Comparison of ENCODE assay signal across 13 mouse cellular contexts in the genomic region with DNA sequence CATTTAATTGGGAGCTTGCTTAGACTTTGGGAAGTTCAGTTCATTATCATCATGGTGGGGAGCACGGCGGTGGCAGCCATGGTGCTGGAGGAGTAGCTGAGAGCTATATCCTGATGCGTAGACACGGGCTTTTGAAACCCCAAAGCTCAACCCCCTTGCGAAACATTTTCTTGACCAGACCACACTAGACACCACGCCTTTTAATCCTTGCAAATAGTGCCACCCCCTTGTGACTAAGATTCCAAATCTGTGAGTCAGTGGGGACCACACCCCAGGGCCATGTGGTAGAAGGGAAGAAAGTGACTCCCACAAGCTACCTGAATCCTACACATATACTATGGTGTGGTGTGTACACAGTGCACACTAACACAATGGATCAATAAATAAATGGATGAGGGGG.
"Had no signal": no experiment of that assay in that cellular context is flagged by ENCODE, and none has a peak within 500 bp of the region (broad histone marks: within the 10 kb centered on the region; RNA-seq: fewer than 3 reads in every experiment).

No protein-coding gene starts in this region.

- H3K9ac ChIP-seq: liver, embryonic 15.5 days; midbrain, embryonic 15.5 days had no signal

- H3K27ac ChIP-seq: kidney, postnatal 0 days; limb, embryonic 10.5 days; liver, embryonic 15.5 days; midbrain, embryonic 15.5 days had no signal

- H3K4me3 ChIP-seq: limb, embryonic 10.5 days; liver, embryonic 15.5 days; midbrain, embryonic 15.5 days had no signal

- H3K4me2 ChIP-seq: liver, embryonic 11.5 days; liver, embryonic 15.5 days; midbrain, embryonic 11.5 days; midbrain, embryonic 15.5 days had no signal

- H3K27me3 ChIP-seq: liver, embryonic 15.5 days; midbrain, embryonic 15.5 days had no signal

- ATAC-seq: lung, postnatal 0 days; midbrain, embryonic 15.5 days had no signal

- H3K9me3 ChIP-seq: limb, embryonic 10.5 days; liver, embryonic 15.5 days; midbrain, embryonic 15.5 days had no signal

- DNase-seq: kidney, adult 9 months; lung, adult 2 months; lung, postnatal 36 days; right cerebral cortex, postnatal 25 days; thymus, adult 18-20 months; thymus, postnatal 14 days had no signal
